Mouse (Mus musculus) lung, embryonic 14.5 days (tissue): Measurements from ENCODE around the gene Chd3. TPM values are rescaled to one million over a fixed set of nuclear protein-coding genes. Genes with fewer than 3 reads are reported as not detected.

ENCODE experiments used
- ATAC-seq: fragments of 200-750 bp; cut with Nextera tagmentation; 2 replicates; pipeline ENCODE4 v1.8.0; 2017; ENCODE audit warnings: mild to moderate bottlenecking, moderate TSS enrichment, moderate library complexity; ENCODE audit not compliant: insufficient read depth
- DNase-seq: peaks from one replicate; pipeline ENCODE4 v3.0.0-alpha.2; 2015
- H3K27ac ChIP-seq: fragments of 300-500 bp; sonication (generic); 2 replicates; pipeline ENCODE4 v1.5.1; 2014; ENCODE audit warnings: low read depth, mild to moderate bottlenecking, moderate library complexity
- H3K27me3 ChIP-seq: fragments of 300-500 bp; sonication (generic); 2 replicates; pipeline ENCODE4 v1.6.1; 2014; ENCODE audit warnings: low read length, control low read depth; ENCODE audit not compliant: insufficient read depth
- H3K36me3 ChIP-seq: fragments of 300-500 bp; sonication (generic); 2 replicates; pipeline ENCODE4 v1.6.1; 2014; ENCODE audit warnings: control low read depth; ENCODE audit not compliant: insufficient read depth
- H3K4me1 ChIP-seq: fragments of 300-500 bp; sonication (generic); 2 replicates; pipeline ENCODE4 v1.6.1; 2014; ENCODE audit warnings: antibody characterized with exemption, control low read depth; ENCODE audit not compliant: insufficient read depth
- H3K4me2 ChIP-seq: fragments of 300-500 bp; sonication (generic); 2 replicates; pipeline ENCODE4 v1.6.1; 2014; ENCODE audit warnings: mild to moderate bottlenecking
- H3K4me3 ChIP-seq: fragments of 300-500 bp; sonication (generic); 2 replicates; pipeline ENCODE4 v1.5.1; 2014; ENCODE audit warnings: low read depth, low read length
- H3K9ac ChIP-seq: fragments of 300-500 bp; sonication (generic); 2 replicates; pipeline ENCODE4 v1.6.1; 2014
- H3K9me3 ChIP-seq: fragments of 300-500 bp; sonication (generic); 2 replicates; pipeline ENCODE4 v1.6.1; 2016; ENCODE audit warnings: low read depth, low read length, control low read depth
- CTCF ChIP-seq: IDR thresholded peaks from 2 replicates; pipeline ENCODE4 v1.5.1; 2016; ENCODE audit warnings: antibody characterized with exemption, low read depth
- WGBS: fragments of 180-500 bp; shearing (Covaris S2); extraction: QIAGEN DNeasy Blood & Tissue Kit; methylation state at CpG from one replicate; pipeline ENCODE4 v1.1.7; 2014; 5-methylcytosine and 5-hydroxymethylcytosine counted together
- polyA plus RNA-seq: library from polyadenylated mRNA; unstranded; fragments of >200 nt; fragmentation: Nextera tagmentation; extraction: Ambion mirVana; gene quantifications from 2 replicates; pipeline ENCODE4 v1.2.1, GENCODE M21; 2014

The Chd3 gene
- polyA plus RNA-seq, 1 experiment from 2014 or later: 59.9 TPM

GRCm38 (mm10) chr11:69414421-69415326 lies 45.5 kb upstream of the Chd3 start:
- Histone ChIP-seq H3K4me2 (peak overlapping the region; percentile 97), H3K4me3 (peak overlapping the region; percentile 71), H3K27ac (peak overlapping the region; percentile 99), H3K36me3 (peaks cover 16% of the 10 kb centered on the region), H3K9ac (peak overlapping the region; percentile 93), H3K4me1 (peaks cover 30% of the 10 kb centered on the region), H3K9me3 (no peaks in the 10 kb centered on the region), H3K27me3 (no peaks in the 10 kb centered on the region)
- DNase-seq (peak; percentile 1), ATAC-seq (no peak)
- TF ChIP-seq CTCF: no peak
- 20% methylated on average over 4 of the region's 4 CpGs for WGBS

DNA sequence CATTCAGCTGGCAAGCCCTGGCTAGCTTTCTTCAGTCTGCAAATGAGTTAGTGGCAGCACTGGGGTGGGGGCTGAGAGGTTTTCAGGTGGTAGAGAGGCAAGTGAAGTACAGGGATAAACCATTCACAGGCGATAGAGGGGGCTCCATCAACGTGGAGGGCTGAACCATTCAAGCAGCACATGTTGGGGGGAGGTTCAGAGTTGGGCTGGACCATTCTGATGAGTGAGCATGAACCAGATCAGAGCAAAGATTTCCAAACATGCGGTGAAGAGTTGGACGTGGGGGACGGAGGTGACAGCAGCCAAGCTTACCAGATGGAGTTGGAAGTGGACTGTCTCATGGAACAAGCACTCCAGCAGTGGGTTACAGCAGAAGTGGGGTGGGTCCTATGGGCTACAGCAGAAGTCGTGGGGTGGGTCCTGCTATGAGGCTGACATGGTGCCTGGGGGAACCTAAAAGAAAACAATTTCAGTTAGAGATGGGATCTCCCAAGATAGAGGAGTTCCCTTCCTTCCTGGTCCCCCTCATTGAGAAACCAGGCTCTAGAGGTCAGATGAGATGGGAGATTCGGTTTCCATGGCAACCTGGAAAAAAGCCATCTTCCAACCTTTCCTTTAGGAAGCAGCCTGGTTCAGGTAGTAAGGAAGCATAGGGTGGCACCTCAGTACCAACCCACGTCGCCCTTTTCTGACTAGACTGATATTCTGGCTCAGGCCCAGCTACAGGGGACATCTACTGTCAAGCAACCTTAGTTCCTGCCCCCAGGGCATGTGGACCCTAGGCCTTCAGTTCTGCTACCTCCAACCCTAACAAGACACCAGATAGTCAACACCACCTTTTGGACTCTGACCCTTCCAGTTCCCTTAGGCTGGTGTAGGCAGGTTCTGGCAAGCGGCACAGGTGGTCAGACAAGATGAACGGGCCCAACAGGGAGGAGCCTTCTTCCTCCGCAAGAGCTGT lies 44.3 kb upstream of the Chd3 start, which contains the start of gene Kdm6b:
Gene Kdm6b, minus strand, starts transcription at position 455 of the 961 bp plus-strand sequence.
- peak within 1 kb of the TSS; percentile 97 for H3K4me2 ChIP-seq
- H3K27me3 ChIP-seq: no peaks in the 10 kb centered on the region
- no peaks in the 10 kb centered on the region for H3K9me3 ChIP-seq
- DNase-seq (peak; percentile 67), ATAC-seq (no peak)
- WGBS: 27% methylated on average over 12 of the region's 12 CpGs
- peak within 1 kb of the TSS; percentile 93 for H3K9ac ChIP-seq
- H3K36me3 ChIP-seq: peaks cover 16% of the 10 kb centered on the region
- H3K27ac ChIP-seq: peak within 1 kb of the TSS; percentile 52; the same call in 1 of the 2 replicates
- peaks cover 27% of the 10 kb centered on the region for H3K4me1 ChIP-seq
- H3K4me3 ChIP-seq: peak within 1 kb of the TSS; percentile 73
- 0 out of 2 replicates have a peak, but pooled peaks have one; percentile 13 for TF ChIP-seq CTCF

GRCm38 (mm10) chr11:69412548-69412947 lies 43.3 kb upstream of the Chd3 start:
- Histone ChIP-seq H3K36me3 (peaks cover 24% of the 10 kb centered on the region), H3K4me3 (peak overlapping the region; percentile 73; the same call in 1 of the 2 replicates), H3K9ac (peak overlapping the region; percentile 68; the same call in 1 of the 2 replicates), H3K4me1 (peaks cover 31% of the 10 kb centered on the region), H3K9me3 (no peaks in the 10 kb centered on the region), H3K27ac (peak overlapping the region; percentile 52; the same call in 1 of the 2 replicates), H3K27me3 (no peaks in the 10 kb centered on the region), H3K4me2 (peak overlapping the region; percentile 97)
- no peak for TF ChIP-seq CTCF
- ATAC-seq: no peak
- DNase-seq: no peak
- 53% methylated on average over 7 of the region's 7 CpGs for WGBS

DNA sequence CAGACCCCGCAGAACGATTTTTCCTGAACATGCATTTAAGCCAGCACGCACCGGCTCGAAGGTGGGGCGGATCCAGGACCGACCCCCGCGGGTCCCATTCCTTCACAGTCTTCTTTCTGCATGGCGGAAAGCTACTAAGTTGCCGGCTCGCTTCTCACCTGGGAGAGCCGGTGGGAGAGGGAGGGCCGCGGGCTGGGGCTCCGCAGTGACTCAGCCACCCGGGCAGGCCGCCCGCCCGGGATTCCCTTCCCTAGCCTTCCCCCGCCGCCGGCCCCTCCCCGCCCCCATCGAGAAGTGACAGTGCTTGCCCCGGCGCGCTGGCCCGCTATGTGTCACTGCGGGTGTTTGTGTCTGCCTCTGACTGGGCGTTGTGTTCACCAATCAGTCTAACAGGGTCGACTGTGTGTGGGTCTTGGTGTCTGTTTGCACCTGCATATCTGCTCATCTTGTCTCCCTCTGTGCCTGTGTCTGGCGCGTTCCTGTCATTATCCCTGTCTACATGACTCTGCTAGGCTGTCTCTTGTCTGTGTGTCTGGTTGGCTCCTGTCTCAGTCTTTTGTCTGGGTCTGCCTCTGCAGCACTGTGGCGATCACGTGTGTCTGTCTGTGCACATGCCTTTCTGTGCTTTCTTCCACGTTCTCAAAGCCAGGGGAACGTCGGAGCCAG lies 42.5 kb upstream of the Chd3 start:
- 0 out of 2 replicates have a peak, but pooled peaks have one; percentile 3 for TF ChIP-seq CTCF
- ATAC-seq: 0 out of 2 replicates have a peak, but pooled peaks have one; percentile 1
- DNase-seq: peak; percentile 76
- under 1% methylated on average over 39 of the region's 39 CpGs for WGBS
- peak overlapping the region; percentile 97 for H3K4me2 ChIP-seq
- H3K36me3 ChIP-seq: peaks cover 32% of the 10 kb centered on the region
- H3K27ac ChIP-seq: peak overlapping the region; percentile 98
- no peaks in the 10 kb centered on the region for H3K27me3 ChIP-seq
- H3K9me3 ChIP-seq: no peaks in the 10 kb centered on the region
- peaks cover 29% of the 10 kb centered on the region for H3K4me1 ChIP-seq
- H3K4me3 ChIP-seq: peak overlapping the region; percentile 73
- H3K9ac ChIP-seq: peak overlapping the region; percentile 68

DNA sequence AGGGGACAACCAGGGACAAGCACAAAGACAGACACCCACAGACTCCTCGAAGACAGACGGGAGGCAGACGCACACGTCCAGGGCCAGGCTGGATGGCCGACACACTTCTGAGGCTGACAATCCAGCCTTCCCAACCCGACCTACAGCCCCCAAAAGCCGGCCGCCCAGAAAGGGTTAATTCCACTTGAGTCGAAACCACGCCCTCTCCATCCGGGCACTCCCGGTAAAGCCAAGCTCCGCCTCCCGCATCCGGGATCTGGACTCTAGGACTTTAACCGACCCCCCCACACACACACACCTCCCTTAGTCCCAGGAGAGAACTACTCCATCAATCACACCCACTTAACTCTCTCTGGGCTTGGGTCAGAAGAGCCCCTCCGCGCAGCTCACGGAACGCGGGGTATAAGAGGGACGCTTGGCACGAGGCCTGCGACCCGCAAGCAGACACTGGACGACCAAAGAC lies 41.9 kb upstream of the Chd3 start:
- DNase-seq (peak; percentile 100), ATAC-seq (peak; percentile 39)
- Histone ChIP-seq H3K27me3 (no peaks in the 10 kb centered on the region), H3K9me3 (no peaks in the 10 kb centered on the region), H3K36me3 (peaks cover 38% of the 10 kb centered on the region), H3K27ac (peak overlapping the region; percentile 98), H3K9ac (peak overlapping the region; percentile 68), H3K4me3 (peak overlapping the region; percentile 73), H3K4me2 (peak overlapping the region; percentile 97), H3K4me1 (peaks cover 28% of the 10 kb centered on the region)
- no peak for TF ChIP-seq CTCF
- under 1% methylated on average over 26 of the region's 26 CpGs for WGBS
